ENCODE assay signal across 16 mouse cellular contexts in genomic region chr7:65018036-65018679, GRCm38 (mm10).
DNase-seq lines count a peak whose midpoint lies in the region; ATAC-seq and TF ChIP-seq lines count a peak whose summit lies in the region.
"Had no signal": no experiment of that assay in that cellular context is flagged by ENCODE, and none has a peak within 500 bp of the region (broad histone marks: within the 10 kb centered on the region; RNA-seq: fewer than 3 reads in every experiment).

No protein-coding gene starts in this region.

- H3K4me3 ChIP-seq in forebrain, embryonic 16.5 days (replicated peaks; ENCODE audit: low read length): no peak overlapping the region
- H3K4me3 ChIP-seq in midbrain, postnatal 0 days (ENCODE audit: low read depth, low read length): no peak overlapping the region
- H3K4me3 ChIP-seq: heart, embryonic 10.5 days; lung, embryonic 15.5 days; megakaryocyte, embryonic 14.5 days had no signal

- 26% methylated on average over 8 of the region's 8 CpGs for WGBS in forebrain, embryonic 16.5 days
- 32% methylated on average over 8 of the region's 8 CpGs for WGBS in midbrain, postnatal 0 days

- no peaks in the 10 kb centered on the region for H3K9me3 ChIP-seq in forebrain, embryonic 16.5 days (ENCODE audit: control insufficient read depth, low read length)
- no peaks in the 10 kb centered on the region for H3K9me3 ChIP-seq in midbrain, postnatal 0 days (ENCODE audit: low read length)
- H3K9me3 ChIP-seq: heart, embryonic 10.5 days; lung, embryonic 15.5 days had no signal

- peaks cover 13% of the 10 kb centered on the region for H3K4me1 ChIP-seq in forebrain, embryonic 16.5 days (replicated peaks; ENCODE audit: control insufficient read depth, insufficient read depth, low read length)
- no peaks in the 10 kb centered on the region for H3K4me1 ChIP-seq in midbrain, postnatal 0 days (ENCODE audit: insufficient read depth, low read length)
- H3K4me1 ChIP-seq: heart, embryonic 10.5 days; lung, embryonic 15.5 days; megakaryocyte, embryonic 14.5 days had no signal

- H3K4me2 ChIP-seq in forebrain, embryonic 16.5 days (ENCODE audit: low read length): no peak overlapping the region
- no peak overlapping the region for H3K4me2 ChIP-seq in midbrain, postnatal 0 days (ENCODE audit: low read depth, low read length, poor library complexity, severe bottlenecking)
- H3K4me2 ChIP-seq: lung, embryonic 15.5 days had no signal

- H3K27me3 ChIP-seq in forebrain, embryonic 16.5 days (replicated peaks; ENCODE audit: control insufficient read depth, insufficient read depth, low read length): no peaks in the 10 kb centered on the region
- no peaks in the 10 kb centered on the region for H3K27me3 ChIP-seq in midbrain, postnatal 0 days (ENCODE audit: insufficient read depth, low read length)
- H3K27me3 ChIP-seq: lung, embryonic 15.5 days; megakaryocyte, embryonic 14.5 days had no signal

- peak overlapping the region; percentile 12; the same call in 1 of the 2 replicates for H3K27ac ChIP-seq in forebrain, embryonic 16.5 days (ENCODE audit: low read length)
- no peak overlapping the region for H3K27ac ChIP-seq in midbrain, postnatal 0 days (ENCODE audit: low read depth, low read length)
- H3K27ac ChIP-seq: heart, embryonic 10.5 days; lung, embryonic 15.5 days had no signal

- peak; percentile 11 to 44 for DNase-seq in layer of hippocampus, adult 18-20 months (ENCODE audit: low spot score in 2 of 2)
- no peak for DNase-seq in layer of hippocampus, adult 9-10 months (ENCODE audit: low spot score)
- peak; percentile 13 for DNase-seq in layer of hippocampus, adult 9-11 months
- DNase-seq in midbrain, postnatal 0 days (ENCODE audit: low spot score): peak; percentile 18
- no peak for DNase-seq in spleen, postnatal 4 days (ENCODE audit: low spot score in 2 of 2)
- DNase-seq in ovary, postnatal 14 days (ENCODE audit: low spot score): no peak
- DNase-seq: cerebellum, adult 2 months; gastrocnemius, postnatal 14 days; heart, postnatal 36 days; kidney, adult 18-20 months; kidney, postnatal 36 days; right cerebral cortex, adult 18-20 months had no signal

- no peak for TF ChIP-seq CTCF in midbrain, postnatal 0 days (IDR thresholded peaks at IDR 0.05)

- ATAC-seq in forebrain, embryonic 16.5 days: peak; percentile 88
- no peak for ATAC-seq in midbrain, postnatal 0 days (ENCODE audit: low FRiP score)

- H3K9ac ChIP-seq in forebrain, embryonic 16.5 days (replicated peaks; ENCODE audit: low read depth, low read length): no peak overlapping the region
- H3K9ac ChIP-seq in midbrain, postnatal 0 days (replicated peaks; ENCODE audit: low read length, poor library complexity, severe bottlenecking): no peak overlapping the region
- H3K9ac ChIP-seq: lung, embryonic 15.5 days had no signal

- H3K36me3 ChIP-seq in forebrain, embryonic 16.5 days (ENCODE audit: control insufficient read depth, insufficient read depth): no peaks in the 10 kb centered on the region
- H3K36me3 ChIP-seq in midbrain, postnatal 0 days (ENCODE audit: insufficient read depth, low read length): no peaks in the 10 kb centered on the region
- H3K36me3 ChIP-seq: heart, embryonic 10.5 days; lung, embryonic 15.5 days had no signal

Comparison
In these comparisons a context has a peak if more than half of its experiments do, and no peak if none do; other contexts are left out.
1. DNase-seq: peak in layer of hippocampus, adult 18-20 months (2 of 2), layer of hippocampus, adult 9-11 months (single experiment) and midbrain, postnatal 0 days (single experiment); none in layer of hippocampus, adult 9-10 months (single experiment), spleen, postnatal 4 days (0 of 2) and ovary, postnatal 14 days (single experiment).